Mouse (Mus musculus) lung, embryonic 14.5 days (tissue): ENCODE measurements around the gene Cdc27. TPM values are rescaled to one million over a fixed set of nuclear protein-coding genes. Genes with fewer than 3 reads are reported as not detected.

Experiments used
- ATAC-seq: fragments of 200-750 bp; cut with Nextera tagmentation; 2 replicates; pipeline ENCODE4 v1.8.0; 2017; ENCODE audit warnings: mild to moderate bottlenecking, moderate TSS enrichment, moderate library complexity; ENCODE audit not compliant: insufficient read depth
- DNase-seq: peaks from one replicate; pipeline ENCODE4 v3.0.0-alpha.2; 2015
- H3K27ac ChIP-seq: fragments of 300-500 bp; sonication (generic); 2 replicates; pipeline ENCODE4 v1.5.1; 2014; ENCODE audit warnings: low read depth, mild to moderate bottlenecking, moderate library complexity
- H3K27me3 ChIP-seq: fragments of 300-500 bp; sonication (generic); 2 replicates; pipeline ENCODE4 v1.6.1; 2014; ENCODE audit warnings: low read length, control low read depth; ENCODE audit not compliant: insufficient read depth
- H3K36me3 ChIP-seq: fragments of 300-500 bp; sonication (generic); 2 replicates; pipeline ENCODE4 v1.6.1; 2014; ENCODE audit warnings: control low read depth; ENCODE audit not compliant: insufficient read depth
- H3K4me1 ChIP-seq: fragments of 300-500 bp; sonication (generic); 2 replicates; pipeline ENCODE4 v1.6.1; 2014; ENCODE audit warnings: antibody characterized with exemption, control low read depth; ENCODE audit not compliant: insufficient read depth
- H3K4me2 ChIP-seq: fragments of 300-500 bp; sonication (generic); 2 replicates; pipeline ENCODE4 v1.6.1; 2014; ENCODE audit warnings: mild to moderate bottlenecking
- H3K4me3 ChIP-seq: fragments of 300-500 bp; sonication (generic); 2 replicates; pipeline ENCODE4 v1.5.1; 2014; ENCODE audit warnings: low read depth, low read length
- H3K9ac ChIP-seq: fragments of 300-500 bp; sonication (generic); 2 replicates; pipeline ENCODE4 v1.6.1; 2014
- H3K9me3 ChIP-seq: fragments of 300-500 bp; sonication (generic); 2 replicates; pipeline ENCODE4 v1.6.1; 2016; ENCODE audit warnings: low read depth, low read length, control low read depth
- CTCF ChIP-seq: IDR thresholded peaks from 2 replicates; pipeline ENCODE4 v1.5.1; 2016; ENCODE audit warnings: antibody characterized with exemption, low read depth
- WGBS: fragments of 180-500 bp; shearing (Covaris S2); extraction: QIAGEN DNeasy Blood & Tissue Kit; methylation state at CpG from one replicate; pipeline ENCODE4 v1.1.7; 2014; 5-methylcytosine and 5-hydroxymethylcytosine counted together
- polyA plus RNA-seq: library from polyadenylated mRNA; unstranded; fragments of >200 nt; fragmentation: Nextera tagmentation; extraction: Ambion mirVana; gene quantifications from 2 replicates; pipeline ENCODE4 v1.2.1, GENCODE M21; 2014

The Cdc27 gene
- polyA plus RNA-seq, 1 experiment from 2014 or later = 51.0 TPM

GRCm38 (mm10) chr11:104568326-104568725 lies 17.9 kb upstream of the Cdc27 start:
- WGBS = 68% methylated on average over 4 of the region's 4 CpGs

GRCm38 (mm10) chr11:104567736-104568135 lies 17.3 kb upstream of the Cdc27 start:
- no peak overlapping the region for H3K9ac ChIP-seq
- WGBS = 60% methylated on average over 9 of the region's 9 CpGs
- H3K4me3 ChIP-seq = no peak overlapping the region
- ATAC-seq (no peak), DNase-seq (no peak)
- H3K4me1 ChIP-seq = peaks cover 8% of the 10 kb centered on the region; the same call in 1 of the 2 replicates
- no peaks in the 10 kb centered on the region for H3K9me3 ChIP-seq
- no peak overlapping the region for H3K27ac ChIP-seq
- no peaks in the 10 kb centered on the region for H3K27me3 ChIP-seq
- no peak overlapping the region for H3K4me2 ChIP-seq
- no peak for TF ChIP-seq CTCF
- no peaks in the 10 kb centered on the region for H3K36me3 ChIP-seq

More at GRCm38 (mm10) chr11:104568326-104568725, 17.9 kb upstream of the Cdc27 start:
- H3K27me3 ChIP-seq = no peaks in the 10 kb centered on the region
- no peak overlapping the region for H3K9ac ChIP-seq
- H3K9me3 ChIP-seq = no peaks in the 10 kb centered on the region
- H3K4me1 ChIP-seq = peaks cover 8% of the 10 kb centered on the region; the same call in 1 of the 2 replicates
- no peak for ATAC-seq
- no peak overlapping the region for H3K27ac ChIP-seq
- TF ChIP-seq CTCF = no peak
- no peak overlapping the region for H3K4me3 ChIP-seq
- H3K4me2 ChIP-seq = no peak overlapping the region
- DNase-seq = no peak
- H3K36me3 ChIP-seq = no peaks in the 10 kb centered on the region

- Histone ChIP-seq H3K27me3 (no peaks in the 10 kb centered on the region), H3K9ac (no peak overlapping the region), H3K4me1 (peaks cover under 1% of the 10 kb centered on the region; the same call in 1 of the 2 replicates), H3K4me3 (no peak overlapping the region), H3K9me3 (no peaks in the 10 kb centered on the region), H3K4me2 (no peak overlapping the region), H3K36me3 (no peaks in the 10 kb centered on the region), H3K27ac (no peak overlapping the region)
- TF ChIP-seq CTCF = no peak
- WGBS = 77% methylated on average over 2 of the region's 2 CpGs
- no peak for DNase-seq
- no peak for ATAC-seq
Measured at GRCm38 (mm10) chr11:104566796-104567195, 16.4 kb upstream of the Cdc27 start.

DNA sequence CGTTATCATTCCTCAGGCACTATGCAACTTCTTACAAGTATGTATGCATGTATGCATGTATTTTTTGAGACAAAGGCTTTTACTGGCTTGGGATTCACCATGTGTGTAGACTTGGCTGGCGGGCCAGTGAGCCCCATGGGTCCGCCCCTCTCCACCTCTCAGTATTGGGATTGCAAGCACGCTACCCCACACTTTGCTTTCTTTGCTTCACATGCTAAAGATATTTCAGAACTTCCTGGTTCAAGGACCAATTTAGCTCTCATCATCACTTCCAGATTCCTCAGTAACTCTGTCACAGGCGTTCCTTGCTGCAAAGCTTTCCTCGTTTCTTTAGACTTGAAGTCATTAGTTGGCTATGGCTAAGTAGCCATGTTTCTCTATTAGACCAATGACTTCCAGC lies 15.7 kb upstream of the Cdc27 start:
- H3K9me3 ChIP-seq = no peaks in the 10 kb centered on the region
- no peak overlapping the region for H3K27ac ChIP-seq
- ATAC-seq = no peak
- no peak for TF ChIP-seq CTCF
- no peaks in the 10 kb centered on the region for H3K4me1 ChIP-seq
- DNase-seq = no peak
- H3K27me3 ChIP-seq = no peaks in the 10 kb centered on the region
- H3K36me3 ChIP-seq = no peaks in the 10 kb centered on the region
- H3K4me3 ChIP-seq = no peak overlapping the region
- no peak overlapping the region for H3K9ac ChIP-seq
- 81% methylated on average over 6 of the region's 6 CpGs for WGBS
- no peak overlapping the region for H3K4me2 ChIP-seq

GRCm38 (mm10) chr11:104565172-104565571 lies 14.8 kb upstream of the Cdc27 start:
- Histone ChIP-seq H3K9me3 (no peaks in the 10 kb centered on the region), H3K4me2 (no peak overlapping the region)

GRCm38 (mm10) chr11:104563496-104563895 lies 13.1 kb upstream of the Cdc27 start:
- Histone ChIP-seq H3K27ac (no peak overlapping the region), H3K36me3 (no peaks in the 10 kb centered on the region), H3K4me1 (no peaks in the 10 kb centered on the region), H3K4me2 (no peak overlapping the region), H3K27me3 (no peaks in the 10 kb centered on the region), H3K9me3 (no peaks in the 10 kb centered on the region), H3K9ac (no peak overlapping the region), H3K4me3 (no peak overlapping the region)
- ATAC-seq (no peak), DNase-seq (no peak)
- 47% methylated on average over 1 of the region's 1 CpGs for WGBS
- TF ChIP-seq CTCF = no peak

More at GRCm38 (mm10) chr11:104565172-104565571, 14.8 kb upstream of the Cdc27 start:
- 63% methylated on average over 9 of the region's 9 CpGs for WGBS
- Histone ChIP-seq H3K4me3 (no peak overlapping the region), H3K36me3 (no peaks in the 10 kb centered on the region), H3K27me3 (no peaks in the 10 kb centered on the region), H3K27ac (no peak overlapping the region), H3K4me1 (no peaks in the 10 kb centered on the region), H3K9ac (no peak overlapping the region)
- no peak for DNase-seq
- no peak for ATAC-seq
- TF ChIP-seq CTCF = no peak

DNA sequence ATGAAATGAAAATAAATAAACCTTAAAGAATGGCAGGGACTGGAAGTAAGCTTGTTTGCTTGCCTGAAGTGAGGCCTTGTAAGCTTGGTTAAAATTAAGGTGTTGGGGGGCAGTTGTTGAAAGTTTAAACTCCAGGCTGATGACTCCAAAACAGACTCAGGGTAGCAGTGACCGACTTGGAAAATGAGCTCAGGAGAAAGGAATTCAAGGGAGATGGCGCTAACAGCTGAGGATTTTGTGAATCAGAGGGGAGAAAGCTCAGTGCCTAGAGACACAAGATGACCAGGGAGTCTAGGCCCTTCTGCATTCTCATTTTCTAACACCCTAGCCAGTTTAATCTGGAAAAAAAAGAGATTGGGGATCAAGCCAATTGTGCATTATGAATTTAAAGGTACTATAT lies 10.6 kb upstream of the Cdc27 start:
- H3K9ac ChIP-seq = no peak overlapping the region
- 27% methylated on average over 2 of the region's 2 CpGs for WGBS

More for the DNA sequence above, 10.6 kb upstream of the Cdc27 start:
- DNase-seq (no peak), ATAC-seq (no peak)
- TF ChIP-seq CTCF = no peak
- H3K4me1 ChIP-seq = no peaks in the 10 kb centered on the region
- H3K4me2 ChIP-seq = no peak overlapping the region
- no peak overlapping the region for H3K27ac ChIP-seq
- H3K4me3 ChIP-seq = no peak overlapping the region
- H3K36me3 ChIP-seq = no peaks in the 10 kb centered on the region
- no peaks in the 10 kb centered on the region for H3K27me3 ChIP-seq
- H3K9me3 ChIP-seq = no peaks in the 10 kb centered on the region
